Mouse (Mus musculus) R1 (cell line): ENCODE measurements at regions not wholly inside any gene's neighbourhood (a gene's known extent, or its start where the extent isn't known, plus 50 kb on each side); places are given as distances from the start of the nearest gene placed in this dataset.

ENCODE experiments used
- DNase-seq: peaks from one replicate; pipeline ENCODE4 v3.0.0-alpha.2; 2018; ENCODE audit warnings: low read depth, low spot score

- peak; percentile 11 for DNase-seq
Measured at GRCm38 (mm10) chr6:14063735-14064134, 192.4 kb upstream of the 2610001J05Rik start.

GRCm38 (mm10) chr6:14046560-14046959 is 175.2 kb upstream of the 2610001J05Rik start:
- no peak for DNase-seq

GRCm38 (mm10) chr6:14044654-14045053 is 173.3 kb upstream of the 2610001J05Rik start:
- DNase-seq = no peak

GRCm38 (mm10) chr6:14025898-14026297 is 154.6 kb upstream of the 2610001J05Rik start:
- no peak for DNase-seq

- no peak for DNase-seq
Measured at GRCm38 (mm10) chr6:14018928-14019327, 147.6 kb upstream of the 2610001J05Rik start.

GRCm38 (mm10) chr6:13982606-13983389 is 111.5 kb upstream of the 2610001J05Rik start:
- DNase-seq = no peak

GRCm38 (mm10) chr6:13974710-13975506 is 103.6 kb upstream of the 2610001J05Rik start:
- no peak for DNase-seq

- DNase-seq = no peak
Measured at GRCm38 (mm10) chr6:13964471-13964870, 93.2 kb upstream of the 2610001J05Rik start.

- no peak for DNase-seq
Measured at GRCm38 (mm10) chr6:13964013-13964412, 92.7 kb upstream of the 2610001J05Rik start.

GRCm38 (mm10) chr6:13949640-13950039 is 78.3 kb upstream of the 2610001J05Rik start:
- DNase-seq = peak; percentile 20

GRCm38 (mm10) chr6:13920809-13921760 is 49.8 kb upstream of the 2610001J05Rik start:
- DNase-seq = no peak
